In the genomic region with DNA sequence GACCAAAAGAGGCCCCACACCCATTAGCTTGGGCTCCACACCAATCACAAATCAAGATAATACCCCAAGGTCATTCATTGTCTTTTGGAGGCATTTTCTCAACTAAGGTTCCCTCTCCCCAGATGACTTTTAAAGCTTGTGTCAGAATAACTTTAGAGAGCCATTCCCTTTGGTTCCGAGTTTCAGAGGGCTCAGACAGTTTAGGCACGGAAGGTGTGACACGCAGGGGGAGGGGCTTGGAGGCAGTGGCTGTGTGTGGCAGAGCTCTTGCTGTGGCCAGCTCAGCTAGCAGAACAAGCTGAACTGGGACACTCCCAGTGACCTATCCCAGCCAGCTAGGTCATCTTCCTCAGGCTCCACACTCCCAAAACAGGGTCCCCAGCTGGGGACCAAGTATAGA, we compare ENCODE assay signal across 30 mouse cellular contexts. TPM values are rescaled to one million over a fixed set of nuclear protein-coding genes. Genes with fewer than 3 reads are reported as not detected.
DNase-seq lines count a peak whose midpoint lies in the region; ATAC-seq and TF ChIP-seq lines count a peak whose summit lies in the region.
"Had no signal": no experiment of that assay in that cellular context is flagged by ENCODE, and none has a peak within 500 bp of the region (broad histone marks: within the 10 kb centered on the region; RNA-seq: fewer than 3 reads in every experiment).

No protein-coding gene starts in this region.

- no peaks in the 10 kb centered on the region for H3K9me3 ChIP-seq in CH12.LX (replicated peaks; ENCODE audit: low read length)
- H3K9me3 ChIP-seq: embryonic facial prominence, embryonic 10.5 days; embryonic facial prominence, embryonic 15.5 days; forebrain, embryonic 13.5 days; heart, embryonic 12.5 days; hindbrain, embryonic 13.5 days; liver, embryonic 12.5 days; midbrain, embryonic 12.5 days; neural tube, embryonic 15.5 days; stomach, embryonic 15.5 days had no signal

- H3K79me2 ChIP-seq in heart, adult 2 months (replicated peaks; ENCODE audit: control insufficient read depth, insufficient read depth, low read length): no peaks in the 10 kb centered on the region
- no peaks in the 10 kb centered on the region for H3K79me2 ChIP-seq in CH12.LX (replicated peaks; ENCODE audit: control insufficient read depth, extremely low read depth, insufficient read depth, poor library complexity, severe bottlenecking)

- no peak for TF ChIP-seq POLR2A in heart, adult 2 months (IDR thresholded peaks at IDR 0.05; ENCODE audit: insufficient read depth, low read depth, low read length)
- TF ChIP-seq POLR2A in CH12.LX (IDR thresholded peaks at IDR 0.05; ENCODE audit: low read depth, low read length): no peak

- in situ Hi-C loops in CH12.LX (cut with MboI; ENCODE audit: low pct_ligation_motif_present, low pct_unique_long_range_greater_than_20kb, low sequenced_read_pairs): no loop called here

- no peak overlapping the region for H3K4me3 ChIP-seq in heart, adult 2 months
- H3K4me3 ChIP-seq in CH12.LX (replicated peaks in 1 of 3; ENCODE audit: low read depth in 2 of 3, low read length in 2 of 3, poor library complexity in 1 of 3): no peak overlapping the region
- H3K4me3 ChIP-seq: embryonic facial prominence, embryonic 10.5 days; embryonic facial prominence, embryonic 15.5 days; forebrain, embryonic 13.5 days; heart, embryonic 12.5 days; hindbrain, embryonic 13.5 days; liver, embryonic 12.5 days; megakaryocyte, embryonic 14.5 days; midbrain, embryonic 12.5 days; neural tube, embryonic 15.5 days; stomach, embryonic 15.5 days had no signal

- TF ChIP-seq EP300 in heart, adult 2 months (IDR thresholded peaks at IDR 0.05; ENCODE audit: insufficient read depth, low read depth, low read length): no peak
- TF ChIP-seq EP300 in CH12.LX (IDR thresholded peaks at IDR 0.05; ENCODE audit: low read length): no peak

- H3K36me3 ChIP-seq in heart, adult 2 months (ENCODE audit: control insufficient read depth, insufficient read depth, low read length): no peaks in the 10 kb centered on the region
- H3K36me3 ChIP-seq in CH12.LX (replicated peaks in 1 of 2; ENCODE audit: control insufficient read depth in 1 of 2, insufficient read depth in 1 of 2, low read length in 1 of 2): no peaks in the 10 kb centered on the region
- H3K36me3 ChIP-seq: embryonic facial prominence, embryonic 10.5 days; embryonic facial prominence, embryonic 15.5 days; heart, embryonic 12.5 days; hindbrain, embryonic 13.5 days; liver, embryonic 12.5 days; midbrain, embryonic 12.5 days; neural tube, embryonic 15.5 days; stomach, embryonic 15.5 days had no signal

- H3K9ac ChIP-seq in heart, adult 2 months (ENCODE audit: low read depth, low read length): no peak overlapping the region
- no peak overlapping the region for H3K9ac ChIP-seq in CH12.LX (ENCODE audit: insufficient read depth, low read depth)
- H3K9ac ChIP-seq: embryonic facial prominence, embryonic 15.5 days; forebrain, embryonic 13.5 days; heart, embryonic 12.5 days; hindbrain, embryonic 13.5 days; liver, embryonic 12.5 days; liver, postnatal 0 days; midbrain, embryonic 12.5 days; neural tube, embryonic 15.5 days; stomach, embryonic 15.5 days had no signal

- no peaks in the 10 kb centered on the region for H3K27me3 ChIP-seq in heart, adult 2 months (ENCODE audit: control insufficient read depth, insufficient read depth, low read length)
- H3K27me3 ChIP-seq in CH12.LX (replicated peaks): no peaks in the 10 kb centered on the region
- H3K27me3 ChIP-seq: embryonic facial prominence, embryonic 15.5 days; forebrain, embryonic 13.5 days; heart, embryonic 12.5 days; neural tube, embryonic 15.5 days; stomach, embryonic 15.5 days had no signal

- dilution Hi-C loops in CH12.LX (cut with MboI; ENCODE audit: extremely low pct_ligation_motif_present, extremely low pct_unique_long_range_greater_than_20kb, low sequenced_read_pairs): no loop called here

- WGBS in heart, adult 2 months: 41% methylated on average over 3 of the region's 3 CpGs

- peak in 1 of 2 experiments; percentile 46 for DNase-seq in heart, adult 2 months
- DNase-seq in heart, postnatal 10 days: no peak
- DNase-seq in CH12.LX (ENCODE audit: extremely low read depth): no peak
- DNase-seq in R1 (ENCODE audit: low read depth, low spot score): peak; percentile 56
- DNase-seq in spleen, postnatal 4 days (ENCODE audit: low spot score in 2 of 2): no peak
- DNase-seq: layer of hippocampus, postnatal 36 days; left cerebral cortex, postnatal 4 days; liver, postnatal 0 days; retina, postnatal 1 day; right cerebral cortex, postnatal 14 days had no signal

- ATAC-seq in cerebellum, adult (ENCODE audit: insufficient number of reproducible peaks, low FRiP score, low TSS enrichment): no peak
- ATAC-seq: forebrain, embryonic 13.5 days; intestine, postnatal 0 days; liver, embryonic 12.5 days; liver, postnatal 0 days had no signal

- peaks cover 15% of the 10 kb centered on the region for H3K4me1 ChIP-seq in heart, adult 2 months (ENCODE audit: control insufficient read depth, insufficient read depth, low read length)
- H3K4me1 ChIP-seq in CH12.LX (ENCODE audit: control insufficient read depth in 1 of 2, insufficient read depth in 2 of 2): peaks cover 33 to 54% of the 10 kb centered on the region in 2 experiments
- H3K4me1 ChIP-seq: midbrain, embryonic 12.5 days; neural tube, embryonic 15.5 days; stomach, embryonic 15.5 days had no signal

- H3K4me2 ChIP-seq in CH12.LX (ENCODE audit: insufficient read depth, low read depth, poor library complexity, severe bottlenecking): no peak overlapping the region
- H3K4me2 ChIP-seq: embryonic facial prominence, embryonic 15.5 days; forebrain, embryonic 13.5 days; heart, embryonic 12.5 days; hindbrain, embryonic 13.5 days; liver, embryonic 12.5 days; midbrain, embryonic 12.5 days; neural tube, embryonic 15.5 days; stomach, embryonic 15.5 days had no signal

- TF ChIP-seq RAD21 in CH12.LX (IDR thresholded peaks at IDR 0.05; ENCODE audit: low read depth, low read length): no peak

- intact Hi-C loops in heart, adult 2 months (cut with DNase I): no loop called here
- intact Hi-C loops in heart, postnatal 10 days (cut with DNase I): no loop called here

- TF ChIP-seq CTCF in heart, adult 2 months (IDR thresholded peaks at IDR 0.05): no peak
- TF ChIP-seq CTCF in CH12.LX (conservative IDR thresholded peaks at IDR 0.05 in 1 of 2, IDR thresholded peaks at IDR 0.05 in 1 of 2; ENCODE audit: low read depth in 2 of 2, low read length in 2 of 2): no peak

- peak overlapping the region; percentile 79 for H3K27ac ChIP-seq in heart, adult 2 months
- peak overlapping the region; percentile 12; the same call in 1 of the 2 replicates for H3K27ac ChIP-seq in CH12.LX (ENCODE audit: insufficient read depth, low read depth)
- H3K27ac ChIP-seq: embryonic facial prominence, embryonic 10.5 days; embryonic facial prominence, embryonic 15.5 days; forebrain, embryonic 13.5 days; hindbrain, embryonic 13.5 days; liver, embryonic 12.5 days; midbrain, embryonic 12.5 days; neural tube, embryonic 15.5 days; stomach, embryonic 15.5 days had no signal

TF ChIP-seq in CH12.LX, 34 proteins besides CTCF, POLR2A, EP300 and RAD21 (continues in another document):
- no peak for TF ChIP-seq USF2 (conservative IDR thresholded peaks at IDR 0.05; ENCODE audit: low read depth, low read length)
- TF ChIP-seq PAX5 (IDR thresholded peaks at IDR 0.05; ENCODE audit: low read length): no peak
- TF ChIP-seq ZKSCAN1 (IDR thresholded peaks at IDR 0.05; ENCODE audit: borderline replicate concordance, low read depth, low read length): no peak
- TF ChIP-seq CHD1 (IDR thresholded peaks at IDR 0.05; ENCODE audit: low read depth, low read length): no peak
- no peak for TF ChIP-seq USF1 (IDR thresholded peaks at IDR 0.05; ENCODE audit: low read depth, low read length)
- no peak for TF ChIP-seq IRF4 (IDR thresholded peaks at IDR 0.05; ENCODE audit: low read depth, low read length)
- TF ChIP-seq NELFE (IDR thresholded peaks at IDR 0.05; ENCODE audit: low read depth, low read length): no peak
- TF ChIP-seq E2F4 (IDR thresholded peaks at IDR 0.05; ENCODE audit: insufficient replicate concordance, low read depth, low read length): no peak
- TF ChIP-seq CHD2 (IDR thresholded peaks at IDR 0.05; ENCODE audit: low read length): no peak
- TF ChIP-seq JUND (conservative IDR thresholded peaks at IDR 0.05; ENCODE audit: low read depth, low read length): no peak
- no peak for TF ChIP-seq JUN (IDR thresholded peaks at IDR 0.05; ENCODE audit: insufficient read depth, low read depth, low read length)
- TF ChIP-seq RCOR1 (conservative IDR thresholded peaks at IDR 0.05; ENCODE audit: low read depth, low read length): no peak
- TF ChIP-seq HCFC1 (IDR thresholded peaks at IDR 0.05; ENCODE audit: low read depth, low read length): no peak
- TF ChIP-seq ELF1 (IDR thresholded peaks at IDR 0.05; ENCODE audit: low read depth, low read length): no peak

RNA-seq across cellular contexts. Expression of gene Sept8, which starts 10.5 kb away (rescaled TPM):
- 10 to 100 TPM; 25.7 to 28.2 TPM for total RNA-seq in heart, adult 2 months (2021)
- polyA plus RNA-seq in heart, adult 2 months (2012; rRNA removed): 24.8 and 39.2 TPM in 2 replicates
- 10 to 100 TPM; 62.5 to 62.7 TPM for total RNA-seq in heart, postnatal 10 days (2021)
- 14.9 and 21.9 TPM in 2 replicates for total RNA-seq in CH12.LX (2012; rRNA removed)
- 8.2 and 8.5 TPM in 2 replicates for total RNA-seq in CH12.LX (2014; rRNA removed)
- polyA plus RNA-seq in CH12.LX (2012; ENCODE audit: insufficient read length, low read depth): 15.2 and 15.3 TPM in 2 replicates

RNA-seq across cellular contexts. Expression of gene Sowaha, which starts 28.5 kb away (rescaled TPM):
- under 1 TPM; 0.05 to 0.34 TPM for total RNA-seq in heart, adult 2 months (2021)
- polyA plus RNA-seq in heart, adult 2 months (2012; rRNA removed): 0.03 and 0.10 TPM in 2 replicates
- under 1 TPM; 0.10 TPM for total RNA-seq in heart, postnatal 10 days (2021)
- total RNA-seq in CH12.LX (2012; rRNA removed): not detected in 2 replicates
- total RNA-seq in CH12.LX (2014; rRNA removed): not detected in 2 replicates
- not detected in 2 replicates for polyA plus RNA-seq in CH12.LX (2012; ENCODE audit: insufficient read length, low read depth)
- total RNA-seq: granulocyte monocyte progenitor cell, adult 5-6 weeks had no signal

RNA-seq across cellular contexts. Expression of gene Gm9945, which starts 28.6 kb away (rescaled TPM):
- not detected for total RNA-seq in heart, adult 2 months (2021)
- not detected in 2 replicates for polyA plus RNA-seq in heart, adult 2 months (2012; rRNA removed)
- total RNA-seq in heart, postnatal 10 days (2021): not detected
- not detected in 2 replicates for total RNA-seq in CH12.LX (2012; rRNA removed)
- total RNA-seq in CH12.LX (2014; rRNA removed): not detected in 2 replicates
- not detected in 2 replicates for polyA plus RNA-seq in CH12.LX (2012; ENCODE audit: insufficient read length, low read depth)
- total RNA-seq: adrenal gland, postnatal 14 days; granulocyte monocyte progenitor cell, adult 5-6 weeks; heart, postnatal 14 days had no signal
- polyA plus RNA-seq: embryonic facial prominence, embryonic 15.5 days; forebrain, embryonic 13.5 days; heart, embryonic 12.5 days; hindbrain, embryonic 13.5 days; intestine, postnatal 0 days; large intestine, adult 2 months; limb, embryonic 14.5 days; lung, postnatal 0 days; midbrain, embryonic 12.5 days; neural tube, embryonic 15.5 days; small intestine, adult 2 months; stomach, embryonic 15.5 days had no signal

RNA-seq across cellular contexts. Expression of gene Gm9837, which starts 38.3 kb away (rescaled TPM):
- not detected for total RNA-seq in heart, adult 2 months (2021)
- not detected in 2 replicates for polyA plus RNA-seq in heart, adult 2 months (2012; rRNA removed)
- not detected for total RNA-seq in heart, postnatal 10 days (2021)
- total RNA-seq in CH12.LX (2012; rRNA removed) (not detected in 2 replicates), CH12.LX (2014; rRNA removed) (not detected in 2 replicates)
- not detected in 2 replicates for polyA plus RNA-seq in CH12.LX (2012; ENCODE audit: insufficient read length, low read depth)
- total RNA-seq: adrenal gland, postnatal 14 days; granulocyte monocyte progenitor cell, adult 5-6 weeks; heart, postnatal 14 days; left cerebral cortex, postnatal 4 days had no signal
- polyA plus RNA-seq: cortical plate, adult 2 months; embryonic facial prominence, embryonic 10.5 days; embryonic facial prominence, embryonic 15.5 days; forebrain, embryonic 13.5 days; heart, embryonic 12.5 days; hindbrain, embryonic 13.5 days; intestine, postnatal 0 days; large intestine, adult 2 months; limb, embryonic 14.5 days; liver, embryonic 12.5 days; liver, postnatal 0 days; lung, postnatal 0 days; midbrain, embryonic 12.5 days; neural tube, embryonic 15.5 days; small intestine, adult 2 months; stomach, embryonic 15.5 days had no signal

RNA-seq across cellular contexts. Expression of gene Shroom1, which starts 51.6 kb away (rescaled TPM):
- under 1 TPM; 0.34 to 0.91 TPM for total RNA-seq in heart, adult 2 months (2021)
- polyA plus RNA-seq in heart, adult 2 months (2012; rRNA removed): 0.53 and 0.80 TPM in 2 replicates
- under 1 TPM; 0.55 to 0.69 TPM for total RNA-seq in heart, postnatal 10 days (2021)
- total RNA-seq in CH12.LX (2012; rRNA removed) (not detected in 2 replicates), CH12.LX (2014; rRNA removed) (not detected in 2 replicates)
- not detected in 2 replicates for polyA plus RNA-seq in CH12.LX (2012; ENCODE audit: insufficient read length, low read depth)
- total RNA-seq: granulocyte monocyte progenitor cell, adult 5-6 weeks had no signal
